Mouse (Mus musculus) spleen, adult 2 months (tissue): ENCODE data around the gene Stard7. TPM values are rescaled to one million over a fixed set of nuclear protein-coding genes. Genes with fewer than 3 reads are reported as not detected.
A peak's percentile ranks its signal among the peaks of the same experiment; 100 is the strongest.

ENCODE experiments used
- DNase-seq, 2 experiments: peaks; one replicate each; pipeline versions ENCODE4 v3.0.0 to v3.0.0-alpha.2; 2012 to 2021; ENCODE audit warnings: low spot score in 2 of 2, low read depth in 1 of 2
- H3K27ac ChIP-seq: fragments of 200-500 bp; 2 replicates; pipeline ENCODE4 v1.5.1; 2012; ENCODE audit warnings: low read length, inconsistent platforms; ENCODE audit not compliant: insufficient read depth
- H3K27me3 ChIP-seq: fragments of 200-500 bp; 2 replicates; pipeline ENCODE4 v1.6.1; 2012; ENCODE audit warnings: mild to moderate bottlenecking, moderate library complexity, low read length, inconsistent platforms; ENCODE audit not compliant: control insufficient read depth, insufficient read depth
- H3K36me3 ChIP-seq: fragments of 200-500 bp; 2 replicates; pipeline ENCODE4 v1.6.1; 2012; ENCODE audit warnings: mild to moderate bottlenecking, low read length, inconsistent platforms; ENCODE audit not compliant: control insufficient read depth, insufficient read depth
- H3K4me1 ChIP-seq: fragments of 200-500 bp; 2 replicates; pipeline ENCODE4 v1.6.1; 2011; ENCODE audit warnings: inconsistent platforms; ENCODE audit not compliant: control insufficient read depth, insufficient read depth, insufficient read length
- H3K4me3 ChIP-seq: fragments of 200-500 bp; 2 replicates; pipeline ENCODE4 v1.5.1; 2011; ENCODE audit warnings: mild to moderate bottlenecking, inconsistent platforms; ENCODE audit not compliant: insufficient read depth, insufficient read length; ENCODE audit errors: extremely low read depth
- CTCF ChIP-seq: fragments of 200-500 bp; IDR thresholded peaks from 2 replicates; pipeline ENCODE4 v1.5.1; 2011; ENCODE audit warnings: mild to moderate bottlenecking, inconsistent platforms; ENCODE audit not compliant: insufficient read depth, insufficient read length, insufficient replicate concordance; ENCODE audit errors: extremely low read depth
- POLR2A ChIP-seq: fragments of 200-500 bp; IDR thresholded peaks from 2 replicates; pipeline ENCODE4 v1.6.1; 2011; ENCODE audit warnings: low read depth, low read length, inconsistent platforms
- WGBS: fragments of 180-500 bp; shearing (Covaris S2); methylation state at CpG from one replicate; pipeline ENCODE4 v1.1.7; 2018; 5-methylcytosine and 5-hydroxymethylcytosine counted together
- polyA plus RNA-seq: library from polyadenylated mRNA; depleted of rRNA; stranded (reverse); fragments of >200 nt; gene quantifications from 2 replicates; pipeline ENCODE4 v1.2.3, GENCODE M21; 2012

Gene Stard7
- polyA plus RNA-seq, 1 experiment, result 22.2 TPM

- Histone ChIP-seq H3K4me3 (peak overlapping the region; percentile 42; the same call in 1 of the 2 replicates), H3K27me3 (no peaks in the 10 kb centered on the region), H3K27ac (peak overlapping the region; percentile 96), H3K36me3 (peaks cover 21% of the 10 kb centered on the region), H3K4me1 (peaks cover 28% of the 10 kb centered on the region)
- DNase-seq, result peak in 1 of 2 experiments; percentile 51
- 22% methylated on average over 5 of the region's 5 CpGs for WGBS
- TF ChIP-seq CTCF (no peak), POLR2A (peak; percentile 60)
Measured at GRCm38 (mm10) chr2:127333945-127334603, 64.1 kb downstream of the Stard7 start.

DNA sequence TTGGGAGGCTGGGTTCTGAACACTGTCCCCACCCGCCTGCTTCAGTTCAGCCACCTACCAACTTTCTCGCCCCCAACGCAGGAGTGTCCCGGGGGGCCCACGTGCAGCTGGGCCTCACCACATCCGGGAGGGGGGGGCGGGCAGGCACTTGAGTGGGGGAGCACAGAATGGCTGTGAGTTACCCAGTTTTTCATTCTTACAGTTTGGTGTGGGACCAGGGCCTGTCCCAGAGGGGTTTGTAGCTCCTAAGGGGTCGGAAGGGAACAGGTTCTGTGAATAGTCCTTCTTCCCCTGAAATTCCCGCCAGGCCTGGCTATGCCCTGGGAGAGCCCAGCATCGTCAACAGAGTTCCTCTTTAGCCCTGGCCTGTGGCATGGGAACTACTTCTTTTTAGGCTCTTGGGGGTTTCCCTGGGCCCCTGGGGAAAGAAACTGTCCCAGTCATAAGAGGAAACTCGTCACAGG lies 65.1 kb downstream of the Stard7 start:
- 6% methylated on average over 11 of the region's 11 CpGs for WGBS
- DNase-seq, result peak; percentile 88 to 90

DNA sequence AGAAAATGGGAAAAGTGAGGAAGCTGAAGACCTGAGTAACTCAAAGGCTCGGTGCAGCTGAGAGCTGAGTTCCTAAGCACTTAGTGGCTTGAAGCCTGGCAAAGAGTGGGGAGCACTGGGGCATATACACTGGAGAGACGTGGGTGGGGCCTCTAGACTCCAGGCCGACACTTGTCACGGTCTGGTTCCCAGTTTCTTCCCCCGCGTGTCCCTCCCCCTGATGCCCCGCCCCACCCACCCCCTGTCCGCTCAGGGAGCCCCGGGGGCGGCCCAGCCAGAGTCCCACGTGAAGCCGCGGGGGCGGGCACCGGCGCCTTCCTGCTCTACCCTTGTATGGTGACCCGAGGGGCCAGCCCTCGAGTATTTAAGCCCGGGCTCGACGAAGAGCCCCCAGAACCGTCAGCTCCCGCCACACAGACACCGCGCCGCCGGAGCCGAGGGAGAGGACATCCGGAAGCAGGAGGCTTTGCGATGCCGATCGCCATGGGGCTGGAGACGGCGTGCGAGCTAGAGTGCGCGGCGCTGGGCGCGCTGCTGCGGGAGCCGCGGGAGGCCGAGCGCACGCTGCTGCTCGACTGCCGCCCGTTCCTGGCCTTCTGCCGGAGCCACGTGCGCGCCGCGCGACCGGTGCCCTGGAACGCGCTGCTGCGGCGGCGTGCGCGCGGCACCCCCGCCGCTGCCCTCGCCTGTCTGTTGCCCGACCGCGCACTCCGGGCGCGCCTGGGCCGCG lies 65.9 kb downstream of the Stard7 start, which contains the start of gene Dusp2:
Gene Dusp2 (plus strand): TSS at position 393 of the 730 bp plus-strand sequence.
- 0% methylated on average over 73 of the region's 76 CpGs for WGBS
- peak within 1 kb of the TSS; percentile 96 for H3K27ac ChIP-seq
- no peak for TF ChIP-seq CTCF
- TF ChIP-seq POLR2A, result peak; percentile 100

More for the DNA sequence above, 65.1 kb downstream of the Stard7 start:
- peaks cover 21% of the 10 kb centered on the region for H3K36me3 ChIP-seq
- peak overlapping the region; percentile 96 for H3K27ac ChIP-seq
- H3K4me1 ChIP-seq, result peaks cover 32% of the 10 kb centered on the region
- H3K4me3 ChIP-seq, result peak overlapping the region; percentile 42; the same call in 1 of the 2 replicates
- no peaks in the 10 kb centered on the region for H3K27me3 ChIP-seq
- TF ChIP-seq CTCF (no peak), POLR2A (no peak)

GRCm38 (mm10) chr2:127336497-127336832 lies 66.4 kb downstream of the Stard7 start:
- H3K4me3 ChIP-seq, result peak overlapping the region; percentile 93
- peak overlapping the region; percentile 94 for H3K27ac ChIP-seq
- no peaks in the 10 kb centered on the region for H3K27me3 ChIP-seq
- WGBS, result 1% methylated on average over 33 of the region's 33 CpGs
- H3K4me1 ChIP-seq, result peaks cover 32% of the 10 kb centered on the region
- peaks cover 21% of the 10 kb centered on the region for H3K36me3 ChIP-seq
- no peak for DNase-seq
- TF ChIP-seq POLR2A (no peak), CTCF (no peak)

More for the DNA sequence above, 65.9 kb downstream of the Stard7 start, which contains the start of gene Dusp2:
- H3K4me1 ChIP-seq, result peaks cover 32% of the 10 kb centered on the region
- H3K4me3 ChIP-seq, result peak within 1 kb of the TSS; percentile 93
- no peaks in the 10 kb centered on the region for H3K27me3 ChIP-seq
- peaks cover 21% of the 10 kb centered on the region for H3K36me3 ChIP-seq
- peak; percentile 97 to 99 for DNase-seq

DNA sequence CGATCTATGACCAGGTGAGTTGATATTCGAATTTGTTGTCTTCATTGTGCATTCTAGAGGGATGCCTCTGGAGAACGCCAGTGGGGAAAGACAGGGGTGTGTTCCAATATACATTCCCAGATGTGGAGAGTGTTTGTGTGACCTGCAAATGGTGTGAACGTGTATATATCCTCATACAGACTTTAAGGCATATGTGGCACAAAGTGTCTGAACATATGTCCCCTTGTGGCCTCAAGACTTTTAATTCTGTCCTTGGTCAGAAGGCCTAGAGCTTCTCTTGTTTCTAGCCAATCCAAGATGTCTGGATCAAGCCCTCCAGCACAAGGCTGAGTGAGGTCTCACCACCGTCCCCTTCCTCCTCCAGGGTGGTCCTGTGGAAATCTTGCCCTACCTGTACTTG lies 66.9 kb downstream of the Stard7 start:
- no peak for TF ChIP-seq CTCF
- no peak; the same call in 1 of the 2 replicates for TF ChIP-seq POLR2A
- peak overlapping the region; percentile 93 for H3K4me3 ChIP-seq
- H3K27ac ChIP-seq, result peak overlapping the region; percentile 94
- peaks cover 31% of the 10 kb centered on the region for H3K4me1 ChIP-seq
- no peaks in the 10 kb centered on the region for H3K27me3 ChIP-seq
- WGBS, result 3% methylated on average over 5 of the region's 5 CpGs
- peaks cover 21% of the 10 kb centered on the region for H3K36me3 ChIP-seq
- DNase-seq, result no peak

DNA sequence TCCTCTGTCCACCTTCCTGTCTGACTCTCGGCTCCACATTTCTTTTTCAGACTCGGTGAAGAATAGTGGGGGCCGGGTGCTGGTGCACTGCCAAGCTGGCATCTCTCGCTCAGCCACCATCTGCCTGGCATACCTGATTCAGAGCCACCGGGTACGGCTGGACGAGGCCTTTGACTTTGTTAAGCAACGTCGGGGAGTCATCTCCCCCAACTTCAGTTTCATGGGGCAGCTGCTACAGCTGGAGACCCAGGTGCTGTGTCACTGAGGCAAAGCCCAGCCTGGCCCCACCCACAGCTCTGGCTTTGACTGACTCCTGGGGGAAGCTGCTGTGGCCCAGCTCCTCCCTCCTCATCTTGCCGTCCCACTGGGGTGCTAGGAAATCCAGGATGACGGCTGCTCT lies 67.5 kb downstream of the Stard7 start:
- H3K4me3 ChIP-seq, result peak overlapping the region; percentile 93
- no peak for TF ChIP-seq CTCF
- TF ChIP-seq POLR2A, result no peak
- peak in 1 of 2 experiments; percentile 51 for DNase-seq
- H3K36me3 ChIP-seq, result peaks cover 21% of the 10 kb centered on the region
- H3K27me3 ChIP-seq, result no peaks in the 10 kb centered on the region
- 7% methylated on average over 11 of the region's 11 CpGs for WGBS
- H3K4me1 ChIP-seq, result peaks cover 26% of the 10 kb centered on the region
- H3K27ac ChIP-seq, result peak overlapping the region; percentile 94
